Mouse (Mus musculus): ENCODE results near the gene Gbf1.

- TF ChIP-seq EP300 (IDR thresholded peaks at IDR 0.05; ENCODE audit: insufficient read depth, low read depth, low read length) (no peak), CTCF (IDR thresholded peaks at IDR 0.05) (no peak), POLR2A (IDR thresholded peaks at IDR 0.05; ENCODE audit: insufficient read depth, low read depth, low read length) (no peak)
Measured at GRCm38 (mm10) chr19:46227300-46227699, 75.0 kb downstream of the Gbf1 start.
